Mouse (Mus musculus) limb, embryonic 14.5 days (tissue): ENCODE measurements around the gene Gba2. TPM values are rescaled to one million over a fixed set of nuclear protein-coding genes. Genes with fewer than 3 reads are reported as not detected.
A peak's percentile ranks its signal among the peaks of the same experiment; 100 is the strongest.

ENCODE experiments used
- ATAC-seq: fragments of 200-750 bp; cut with Nextera tagmentation; 2 replicates; pipeline ENCODE4 v1.8.0; 2017; ENCODE audit warnings: low read depth, moderate number of reproducible peaks, moderate TSS enrichment; ENCODE audit not compliant: low FRiP score
- DNase-seq: peaks from one replicate; pipeline ENCODE4 v3.0.0-alpha.2; 2015; ENCODE audit warnings: low spot score
- H3K27ac ChIP-seq: fragments of 300-500 bp; sonication (generic); replicated peaks from 2 replicates; pipeline ENCODE4 v1.5.1; 2014; ENCODE audit warnings: low read depth, mild to moderate bottlenecking, low read length, moderate library complexity, mixed read lengths
- H3K27me3 ChIP-seq: fragments of 300-500 bp; sonication (generic); 2 replicates; pipeline ENCODE4 v1.6.1; 2014; ENCODE audit warnings: low read length, mixed read lengths; ENCODE audit not compliant: control insufficient read depth, insufficient read depth
- H3K36me3 ChIP-seq: fragments of 300-500 bp; sonication (generic); 2 replicates; pipeline ENCODE4 v1.6.1; 2014; ENCODE audit warnings: mild to moderate bottlenecking, low read length, moderate library complexity, mixed read lengths; ENCODE audit not compliant: control insufficient read depth, insufficient read depth
- H3K4me1 ChIP-seq: fragments of 300-500 bp; sonication (generic); 2 replicates; pipeline ENCODE4 v1.6.1; 2014; ENCODE audit warnings: antibody characterized with exemption, low read length, mixed read lengths; ENCODE audit not compliant: control insufficient read depth, insufficient read depth
- H3K4me2 ChIP-seq: fragments of 300-500 bp; sonication (generic); replicated peaks from 2 replicates; pipeline ENCODE4 v1.6.1; 2014; ENCODE audit warnings: low read depth, mild to moderate bottlenecking, low read length, moderate library complexity; ENCODE audit not compliant: severe bottlenecking
- H3K4me3 ChIP-seq: fragments of 300-500 bp; sonication (generic); replicated peaks from 2 replicates; pipeline ENCODE4 v1.5.1; 2014; ENCODE audit warnings: low read length
- H3K9ac ChIP-seq: fragments of 300-500 bp; sonication (generic); 2 replicates; pipeline ENCODE4 v1.6.1; 2014; ENCODE audit warnings: mild to moderate bottlenecking, low read depth, low read length, moderate library complexity; ENCODE audit not compliant: severe bottlenecking
- H3K9me3 ChIP-seq: fragments of 300-500 bp; sonication (generic); 2 replicates; pipeline ENCODE4 v1.6.1; 2016; ENCODE audit warnings: low read length; ENCODE audit not compliant: control insufficient read depth
- POLR2A ChIP-seq: fragments of 200-500 bp; IDR thresholded peaks from 2 replicates; pipeline ENCODE4 v1.8.0; 2012; ENCODE audit warnings: inconsistent platforms, mild to moderate bottlenecking, moderate library complexity, borderline replicate concordance; ENCODE audit not compliant: insufficient read depth, insufficient read length; ENCODE audit errors: extremely low read depth
- WGBS: fragments of 180-500 bp; shearing (Covaris S2); extraction: QIAGEN DNeasy Blood & Tissue Kit; methylation state at CpG from one replicate; pipeline ENCODE4 v1.1.7; 2014; 5-methylcytosine and 5-hydroxymethylcytosine counted together
- polyA plus RNA-seq, 2 experiments: library from polyadenylated mRNA; depleted of rRNA in 1 of 2; stranded (reverse) in 1 of 2; unstranded in 1 of 2; fragments of >200 nt; fragmentation: Nextera tagmentation in 1 of 2; extraction: Ambion mirVana in 1 of 2; gene quantifications; 2 replicates each; pipeline versions ENCODE4 v1.2.1 to v1.2.3; 2012 to 2014

Gene Gba2
- polyA plus RNA-seq, 2 experiments, result 18.4 to 39.8 TPM

DNA sequence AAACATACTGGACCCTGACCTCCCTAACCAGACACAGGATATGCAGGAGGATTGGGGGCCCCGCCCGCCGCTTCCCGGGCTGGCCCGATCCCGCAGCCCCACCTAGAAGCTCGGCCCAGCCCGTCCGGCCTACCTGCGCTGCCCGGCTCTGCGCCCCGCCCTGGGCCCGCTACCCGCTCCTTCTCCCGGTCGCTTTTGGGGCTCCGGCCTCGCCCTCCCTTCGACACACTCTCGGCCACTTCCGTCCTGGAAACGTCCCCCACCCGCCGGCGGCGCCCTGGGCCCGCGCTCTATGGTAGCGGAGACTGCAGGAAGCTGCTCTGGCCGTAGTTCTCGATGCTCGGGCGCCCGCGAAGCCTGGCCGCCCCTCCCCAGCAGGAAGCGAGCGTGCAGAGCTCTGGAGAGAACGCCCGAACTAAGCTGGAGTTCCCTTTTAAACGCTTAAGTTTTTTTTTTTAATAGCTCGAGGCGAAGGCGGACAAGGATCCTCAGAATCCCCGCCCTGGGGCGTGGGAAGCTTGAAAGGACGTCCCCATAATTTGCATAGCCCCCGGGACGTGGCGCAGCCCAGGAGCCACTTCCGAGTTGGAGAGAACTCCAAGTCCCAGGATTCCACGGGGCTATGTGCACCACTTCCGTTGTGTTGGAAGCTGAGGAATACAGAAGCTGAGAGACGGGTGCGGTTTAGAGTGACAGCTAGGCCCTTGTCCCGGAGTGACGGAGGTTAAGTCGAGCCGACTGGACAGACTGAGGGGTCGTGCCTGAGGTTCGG is 16.5 kb downstream of the Gba2 start, which contains the start of the genes Creb3 and Tln1:
Gene Creb3 (plus strand): TSS at position 336 of the 772 bp plus-strand sequence.
Gene Tln1 (minus strand): TSS at position 695 of the 772 bp plus-strand sequence.
- H3K36me3 ChIP-seq, result peaks cover 38% of the 10 kb centered on the region
- TF ChIP-seq POLR2A, result 0 out of 2 replicates have a peak, but pooled peaks have one; percentile 56
- H3K9me3 ChIP-seq, result no peaks in the 10 kb centered on the region
- H3K27ac ChIP-seq, result peak within 1 kb of the TSS; percentile 98
- peak; percentile 97 for DNase-seq
- under 1% methylated on average over 62 of the region's 62 CpGs for WGBS
- peak; percentile 91 for ATAC-seq
- H3K27me3 ChIP-seq, result no peaks in the 10 kb centered on the region
- peaks cover 48% of the 10 kb centered on the region for H3K4me1 ChIP-seq
- H3K4me3 ChIP-seq, result peak within 1 kb of the TSS; percentile 78
- peak within 1 kb of the TSS; percentile 91 for H3K9ac ChIP-seq
- peak within 1 kb of the TSS; percentile 60 for H3K4me2 ChIP-seq

DNA sequence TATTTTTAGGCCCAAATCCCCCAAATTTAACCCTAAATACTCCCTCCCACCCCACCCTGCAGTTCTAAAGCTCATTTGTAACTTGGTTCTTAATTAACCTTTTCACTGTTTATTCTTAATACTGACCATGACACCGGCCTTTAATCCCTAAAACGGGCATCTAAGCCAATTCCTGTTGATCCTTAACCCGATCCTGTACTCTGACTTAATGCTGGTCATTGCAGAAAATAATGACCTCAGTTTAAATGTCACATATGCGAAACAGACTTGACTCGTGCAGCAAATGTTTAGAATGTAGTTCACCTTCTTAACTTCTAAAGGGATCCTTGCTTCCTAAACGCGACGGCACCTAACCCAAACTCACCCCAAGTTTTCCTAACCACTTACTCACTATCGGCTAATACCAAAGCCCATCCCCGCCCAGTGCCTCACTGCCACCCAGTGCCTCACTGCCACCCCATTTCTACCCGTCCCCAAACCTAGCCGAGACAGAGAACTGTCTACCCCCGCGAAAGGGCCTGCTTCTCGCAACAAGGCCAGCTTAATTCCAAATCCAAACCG is 17.2 kb downstream of the Gba2 start:
- Histone ChIP-seq H3K4me1 (peaks cover 48% of the 10 kb centered on the region), H3K9ac (peak overlapping the region; percentile 91), H3K9me3 (no peaks in the 10 kb centered on the region), H3K4me3 (peak overlapping the region; percentile 78), H3K27ac (peak overlapping the region; percentile 98), H3K27me3 (no peaks in the 10 kb centered on the region), H3K4me2 (peak overlapping the region; percentile 60), H3K36me3 (peaks cover 38% of the 10 kb centered on the region)
- no peak for DNase-seq
- 0 out of 2 replicates have a peak, but pooled peaks have one; percentile 1 for ATAC-seq
- WGBS, result 2% methylated on average over 16 of the region's 16 CpGs
- no peak for TF ChIP-seq POLR2A

DNA sequence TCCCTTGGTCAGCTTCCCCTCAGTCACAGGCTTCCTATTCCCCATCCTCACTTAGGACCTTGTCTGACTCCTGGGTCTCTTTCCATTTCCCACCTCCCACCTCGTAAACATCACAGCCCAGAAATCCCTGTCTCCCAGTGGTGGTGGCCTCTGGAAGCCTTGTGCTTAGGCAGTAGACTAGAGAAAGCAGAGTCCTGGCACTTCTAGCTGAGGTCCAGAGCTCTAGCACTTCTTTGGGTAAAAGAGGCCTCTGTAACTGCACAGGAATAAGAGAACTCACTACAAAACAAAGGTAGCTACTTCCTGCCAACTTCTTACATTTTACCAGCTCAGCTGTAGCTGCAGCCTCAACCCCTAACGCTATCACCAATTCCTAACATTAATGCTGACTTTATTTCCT is 17.7 kb downstream of the Gba2 start:
- Histone ChIP-seq H3K9me3 (no peaks in the 10 kb centered on the region), H3K4me2 (peak overlapping the region; percentile 60), H3K27ac (no peak overlapping the region), H3K27me3 (no peaks in the 10 kb centered on the region), H3K36me3 (peaks cover 38% of the 10 kb centered on the region), H3K4me1 (peaks cover 48% of the 10 kb centered on the region), H3K4me3 (peak overlapping the region; percentile 78), H3K9ac (peak overlapping the region; percentile 91)
- no peak for DNase-seq
- no peak for ATAC-seq
- no peak for TF ChIP-seq POLR2A
- WGBS, result 26% methylated on average over 2 of the region's 2 CpGs

DNA sequence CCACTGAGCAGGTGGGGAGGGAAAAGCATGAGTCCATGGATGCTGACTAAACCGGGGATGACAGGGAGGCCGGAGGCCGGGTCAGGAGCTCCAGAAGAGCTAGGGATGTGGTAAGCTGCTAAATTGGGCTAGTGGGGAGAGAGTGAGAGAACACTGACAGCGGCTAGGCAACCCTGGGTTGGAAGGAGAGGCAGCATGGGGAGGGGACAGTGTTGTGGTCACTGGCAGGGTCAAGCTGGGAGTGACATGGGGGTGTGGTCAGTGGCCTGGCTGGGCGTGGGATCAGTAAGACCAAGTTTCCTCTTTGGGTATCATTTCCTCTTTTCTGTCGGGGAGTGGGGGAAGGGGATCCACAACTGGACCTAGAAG is 18.4 kb downstream of the Gba2 start:
- Histone ChIP-seq H3K4me1 (peaks cover 48% of the 10 kb centered on the region), H3K4me2 (peak overlapping the region; percentile 60), H3K9me3 (no peaks in the 10 kb centered on the region), H3K27ac (0 out of 2 replicates have a peak overlapping the region, but pooled peaks have one; percentile 26), H3K9ac (peak overlapping the region; percentile 91; the same call in 1 of the 2 replicates), H3K27me3 (no peaks in the 10 kb centered on the region), H3K36me3 (peaks cover 38% of the 10 kb centered on the region), H3K4me3 (peak overlapping the region; percentile 78; the same call in 1 of the 2 replicates)
- DNase-seq (no peak), ATAC-seq (no peak)
- no peak for TF ChIP-seq POLR2A
- WGBS, result 50% methylated on average over 4 of the region's 6 CpGs

DNA sequence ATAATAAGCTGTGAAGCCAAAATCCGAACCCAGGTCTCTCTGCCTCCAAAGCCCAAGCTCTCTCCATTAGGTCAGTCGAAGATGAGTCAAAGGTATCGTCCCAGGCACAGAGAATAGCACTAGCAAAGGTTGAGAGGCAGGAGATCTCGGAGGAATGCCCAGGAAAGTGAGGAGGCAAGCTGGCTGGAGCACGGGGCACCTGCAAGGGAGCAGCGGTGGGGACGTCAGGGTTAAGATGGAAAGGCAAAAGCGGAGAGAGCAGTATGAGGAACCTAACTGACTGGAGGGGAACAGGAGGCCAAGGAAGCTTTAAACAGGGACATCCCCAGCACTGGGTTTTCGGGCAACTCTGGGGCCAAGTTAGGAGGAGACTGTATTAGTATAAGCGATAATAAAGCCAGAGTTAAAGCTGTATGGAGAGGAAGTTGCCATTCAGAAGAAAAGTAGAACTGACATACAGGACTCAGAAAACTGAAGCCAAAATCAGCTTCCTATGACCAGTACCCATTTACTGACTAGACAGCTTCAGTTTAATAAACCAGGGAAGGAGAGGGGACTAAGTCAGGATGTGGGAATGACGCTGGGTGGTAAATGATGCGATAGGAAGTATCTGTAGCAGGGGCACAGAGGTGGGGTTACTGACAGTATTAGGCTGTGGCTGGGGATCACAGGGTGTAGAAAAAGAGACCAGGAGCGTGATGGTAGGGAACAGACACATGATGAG is 19.0 kb downstream of the Gba2 start:
- H3K9me3 ChIP-seq, result no peaks in the 10 kb centered on the region
- H3K4me1 ChIP-seq, result peaks cover 48% of the 10 kb centered on the region
- H3K27me3 ChIP-seq, result no peaks in the 10 kb centered on the region
- TF ChIP-seq POLR2A, result no peak
- H3K36me3 ChIP-seq, result peaks cover 39% of the 10 kb centered on the region
- no peak for ATAC-seq
- peak overlapping the region; percentile 78; the same call in 1 of the 2 replicates for H3K4me3 ChIP-seq
- DNase-seq, result no peak
- H3K27ac ChIP-seq, result 0 out of 2 replicates have a peak overlapping the region, but pooled peaks have one; percentile 26
- peak overlapping the region; percentile 28; the same call in 1 of the 2 replicates for H3K9ac ChIP-seq
- H3K4me2 ChIP-seq, result peak overlapping the region; percentile 60
- 80% methylated on average over 13 of the region's 13 CpGs for WGBS
